Mouse (Mus musculus): ENCODE data around the gene Spem1.

DNA sequence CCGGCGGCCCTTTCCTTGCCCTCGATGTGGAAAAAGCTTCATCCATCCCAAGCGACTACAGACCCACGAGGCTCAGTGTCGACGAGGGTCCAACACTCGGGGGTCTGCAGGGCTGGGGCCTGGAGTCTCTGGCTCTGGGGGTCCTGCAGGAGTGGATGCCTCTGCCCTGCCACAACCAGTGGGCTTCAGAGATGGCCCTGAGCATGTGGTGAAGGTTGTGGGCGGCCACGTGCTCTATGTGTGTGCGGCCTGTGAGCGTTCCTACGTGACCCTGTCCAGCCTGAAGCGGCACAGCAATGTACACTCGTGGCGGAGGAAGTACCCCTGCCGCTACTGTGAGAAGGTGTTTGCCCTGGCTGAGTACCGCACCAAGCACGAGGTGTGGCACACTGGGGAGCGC is 45.5 kb downstream of the Spem1 start:
- TF ChIP-seq ZNF384 (IDR thresholded peaks at IDR 0.05; ENCODE audit: low read depth, low read length), result no peak
- TF ChIP-seq MAFK (IDR thresholded peaks at IDR 0.05; ENCODE audit: insufficient read depth, low read depth, low read length), result no peak
- no peak for TF ChIP-seq CHD2 (IDR thresholded peaks at IDR 0.05; ENCODE audit: low read depth, low read length)
- no peak for TF ChIP-seq HCFC1 (IDR thresholded peaks at IDR 0.05; ENCODE audit: borderline replicate concordance, insufficient read depth, low read length)
